Mouse (Mus musculus): Measurements from ENCODE around the gene Olfr346. TPM values are rescaled to one million over a fixed set of nuclear protein-coding genes. Genes with fewer than 3 reads are reported as not detected.

Olfr346 gene
- not detected in 2 replicates for total RNA-seq (2014; rRNA removed)
- not detected in 2 replicates for polyA plus RNA-seq (2015; fragmentation: Nextera tagmentation; extraction: Ambion mirVana)

GRCm38 (mm10) chr2:36685488-36685887 is at the start of gene Olfr346:
Olfr346 (plus strand) TSS chr2:36685788.
- no peak within 1 kb of the TSS for H3K4me3 ChIP-seq (ENCODE audit: low read length)
- no peak for TF ChIP-seq CTCF (IDR thresholded peaks at IDR 0.05; ENCODE audit: low read depth)
- no peaks in the 10 kb centered on the region for H3K36me3 ChIP-seq (ENCODE audit: insufficient read depth, low read length)
- DNase-seq (ENCODE audit: low spot score), result no peak
- no peaks in the 10 kb centered on the region for H3K4me1 ChIP-seq (ENCODE audit: insufficient read depth, low read length)
- peaks cover 5% of the 10 kb centered on the region; the same call in 1 of the 2 replicates for H3K9me3 ChIP-seq (ENCODE audit: low read length)
- no peak within 1 kb of the TSS for H3K4me2 ChIP-seq (ENCODE audit: low read depth, low read length)
- WGBS, result 89% methylated on average over 1 of the region's 1 CpGs
- no peak within 1 kb of the TSS for H3K27ac ChIP-seq
- no peaks in the 10 kb centered on the region for H3K27me3 ChIP-seq (ENCODE audit: insufficient read depth, low read length)
- H3K9ac ChIP-seq (replicated peaks; ENCODE audit: low read length), result no peak within 1 kb of the TSS
- ATAC-seq, result no peak

GRCm38 (mm10) chr2:36639741-36640140 is 45.8 kb upstream of the Olfr346 start, which contains the start of gene Olfr345:
Olfr345 (plus strand) TSS chr2:36640041.
- H3K4me3 ChIP-seq (ENCODE audit: low read length), result no peak within 1 kb of the TSS
- H3K27me3 ChIP-seq (ENCODE audit: insufficient read depth, low read length), result no peaks in the 10 kb centered on the region
- H3K27ac ChIP-seq, result no peak within 1 kb of the TSS
- H3K4me2 ChIP-seq (ENCODE audit: low read depth, low read length), result no peak within 1 kb of the TSS
- DNase-seq (ENCODE audit: low spot score), result no peak
- no peak within 1 kb of the TSS for H3K9ac ChIP-seq (replicated peaks; ENCODE audit: low read length)
- 81% methylated on average over 1 of the region's 1 CpGs for WGBS
- peaks cover 3% of the 10 kb centered on the region; the same call in 1 of the 2 replicates for H3K9me3 ChIP-seq (ENCODE audit: low read length)
- no peak for ATAC-seq
- no peak for TF ChIP-seq CTCF (IDR thresholded peaks at IDR 0.05; ENCODE audit: low read depth)
- no peaks in the 10 kb centered on the region for H3K36me3 ChIP-seq (ENCODE audit: insufficient read depth, low read length)
- H3K4me1 ChIP-seq (ENCODE audit: insufficient read depth, low read length), result no peaks in the 10 kb centered on the region

GRCm38 (mm10) chr2:36731602-36732001 is 46.0 kb downstream of the Olfr346 start, which contains the start of gene Olfr347:
Olfr347 (plus strand) TSS chr2:36731902.
- TF ChIP-seq CTCF (IDR thresholded peaks at IDR 0.05; ENCODE audit: low read depth), result no peak
- Histone ChIP-seq H3K9ac (replicated peaks; ENCODE audit: low read length) (no peak within 1 kb of the TSS), H3K4me3 (ENCODE audit: low read length) (no peak within 1 kb of the TSS), H3K36me3 (ENCODE audit: insufficient read depth, low read length) (no peaks in the 10 kb centered on the region), H3K27me3 (ENCODE audit: insufficient read depth, low read length) (no peaks in the 10 kb centered on the region), H3K27ac (no peak within 1 kb of the TSS), H3K9me3 (ENCODE audit: low read length) (peaks cover 12% of the 10 kb centered on the region; the same call in 1 of the 2 replicates), H3K4me2 (ENCODE audit: low read depth, low read length) (no peak within 1 kb of the TSS), H3K4me1 (ENCODE audit: insufficient read depth, low read length) (no peaks in the 10 kb centered on the region)
- no peak for DNase-seq (ENCODE audit: low spot score)
- no peak for ATAC-seq

- no peak for ATAC-seq
These were observed 50.6 kb downstream of the Olfr346 start for GRCm38 (mm10) chr2:36736226-36736625.

More at GRCm38 (mm10) chr2:36736226-36736625, 50.6 kb downstream of the Olfr346 start:
- no peak overlapping the region for H3K4me3 ChIP-seq (ENCODE audit: low read length)
- no peaks in the 10 kb centered on the region for H3K36me3 ChIP-seq (ENCODE audit: insufficient read depth, low read length)
- H3K27ac ChIP-seq, result no peak overlapping the region
- no peaks in the 10 kb centered on the region for H3K4me1 ChIP-seq (ENCODE audit: insufficient read depth, low read length)
- DNase-seq (ENCODE audit: low spot score), result no peak
- H3K4me2 ChIP-seq (ENCODE audit: low read depth, low read length), result no peak overlapping the region
- 57% methylated on average over 3 of the region's 3 CpGs for WGBS
- H3K9me3 ChIP-seq (ENCODE audit: low read length), result peaks cover 6% of the 10 kb centered on the region; the same call in 1 of the 2 replicates
- H3K27me3 ChIP-seq (ENCODE audit: insufficient read depth, low read length), result no peaks in the 10 kb centered on the region
- TF ChIP-seq CTCF (IDR thresholded peaks at IDR 0.05; ENCODE audit: low read depth), result no peak
- H3K9ac ChIP-seq (replicated peaks; ENCODE audit: low read length), result no peak overlapping the region

Other genes with a start within 250 kb of the Olfr346 start
- not detected in 2 replicates for gene Olfr340, start 233.2 kb upstream of the Olfr346 start, total RNA-seq (2014; rRNA removed)
- gene Olfr340, start 233.2 kb upstream of the Olfr346 start, polyA plus RNA-seq (2015; fragmentation: Nextera tagmentation; extraction: Ambion mirVana), result not detected in 2 replicates
- not detected in 2 replicates for gene Olfr341, start 203.3 kb upstream of the Olfr346 start, total RNA-seq (2014; rRNA removed)
- not detected in 2 replicates for gene Olfr341, start 203.3 kb upstream of the Olfr346 start, polyA plus RNA-seq (2015; fragmentation: Nextera tagmentation; extraction: Ambion mirVana)
- gene Olfr342, start 160.8 kb upstream of the Olfr346 start, total RNA-seq (2014; rRNA removed), result not detected in 2 replicates
- gene Olfr342, start 160.8 kb upstream of the Olfr346 start, polyA plus RNA-seq (2015; fragmentation: Nextera tagmentation; extraction: Ambion mirVana), result not detected in 2 replicates
- gene Olfr344, start 119.1 kb upstream of the Olfr346 start, total RNA-seq (2014; rRNA removed), result not detected in 2 replicates
- gene Olfr344, start 119.1 kb upstream of the Olfr346 start, polyA plus RNA-seq (2015; fragmentation: Nextera tagmentation; extraction: Ambion mirVana), result not detected in 2 replicates
- gene Olfr345, start 45.7 kb upstream of the Olfr346 start, total RNA-seq (2014; rRNA removed), result not detected in 2 replicates
- gene Olfr345, start 45.7 kb upstream of the Olfr346 start, polyA plus RNA-seq (2015; fragmentation: Nextera tagmentation; extraction: Ambion mirVana), result not detected in 2 replicates
- gene Olfr347, start 46.1 kb downstream of the Olfr346 start, total RNA-seq (2014; rRNA removed), result not detected in 2 replicates
- gene Olfr347, start 46.1 kb downstream of the Olfr346 start, polyA plus RNA-seq (2015; fragmentation: Nextera tagmentation; extraction: Ambion mirVana), result not detected in 2 replicates
- not detected in 2 replicates for gene Olfr348, start 98.5 kb downstream of the Olfr346 start, total RNA-seq (2014; rRNA removed)
- not detected in 2 replicates for gene Olfr348, start 98.5 kb downstream of the Olfr346 start, polyA plus RNA-seq (2015; fragmentation: Nextera tagmentation; extraction: Ambion mirVana)
- gene Olfr50, start 104.8 kb downstream of the Olfr346 start, total RNA-seq (2014; rRNA removed), result not detected in 2 replicates
- not detected in 2 replicates for gene Olfr50, start 104.8 kb downstream of the Olfr346 start, polyA plus RNA-seq (2015; fragmentation: Nextera tagmentation; extraction: Ambion mirVana)
- not detected in 2 replicates for gene Olfr3, start 131.2 kb downstream of the Olfr346 start, total RNA-seq (2014; rRNA removed)
- not detected in 2 replicates for gene Olfr3, start 131.2 kb downstream of the Olfr346 start, polyA plus RNA-seq (2015; fragmentation: Nextera tagmentation; extraction: Ambion mirVana)
- not detected in 2 replicates for gene Olfr350, start 160.5 kb downstream of the Olfr346 start, total RNA-seq (2014; rRNA removed)
- not detected in 2 replicates for gene Olfr350, start 160.5 kb downstream of the Olfr346 start, polyA plus RNA-seq (2015; fragmentation: Nextera tagmentation; extraction: Ambion mirVana)
- gene Olfr351, start 176.9 kb downstream of the Olfr346 start, total RNA-seq (2014; rRNA removed), result not detected in 2 replicates
- gene Olfr351, start 176.9 kb downstream of the Olfr346 start, polyA plus RNA-seq (2015; fragmentation: Nextera tagmentation; extraction: Ambion mirVana), result not detected in 2 replicates
- gene Olfr352, start 182.7 kb downstream of the Olfr346 start, total RNA-seq (2014; rRNA removed), result not detected in 2 replicates
- gene Olfr352, start 182.7 kb downstream of the Olfr346 start, polyA plus RNA-seq (2015; fragmentation: Nextera tagmentation; extraction: Ambion mirVana), result not detected in 2 replicates
- gene Olfr353, start 207.1 kb downstream of the Olfr346 start, total RNA-seq (2014; rRNA removed), result not detected in 2 replicates
- gene Olfr353, start 207.1 kb downstream of the Olfr346 start, polyA plus RNA-seq (2015; fragmentation: Nextera tagmentation; extraction: Ambion mirVana), result not detected in 2 replicates
- gene Olfr354, start 219.9 kb downstream of the Olfr346 start, total RNA-seq (2014; rRNA removed), result not detected in 2 replicates
- not detected in 2 replicates for gene Olfr354, start 219.9 kb downstream of the Olfr346 start, polyA plus RNA-seq (2015; fragmentation: Nextera tagmentation; extraction: Ambion mirVana)
- not detected in 2 replicates for gene Olfr355, start 243.1 kb downstream of the Olfr346 start, total RNA-seq (2014; rRNA removed)
- not detected in 2 replicates for gene Olfr355, start 243.1 kb downstream of the Olfr346 start, polyA plus RNA-seq (2015; fragmentation: Nextera tagmentation; extraction: Ambion mirVana)